Mouse (Mus musculus) testis, adult 2 months (tissue): ENCODE measurements around the gene Fbxl7. TPM values are rescaled to one million over a fixed set of nuclear protein-coding genes. Genes with fewer than 3 reads are reported as not detected.

Source experiments
- H3K27ac ChIP-seq: fragments of 200-500 bp; 2 replicates; pipeline ENCODE4 v1.5.1; 2012; ENCODE audit warnings: low read depth, low read length; ENCODE audit not compliant: control insufficient read depth, insufficient read depth
- H3K27me3 ChIP-seq: fragments of 200-500 bp; 2 replicates; pipeline ENCODE4 v1.6.1; 2012; ENCODE audit warnings: mild to moderate bottlenecking, low read length, moderate library complexity; ENCODE audit not compliant: control insufficient read depth, insufficient read depth
- H3K36me3 ChIP-seq: fragments of 200-500 bp; 2 replicates; pipeline ENCODE4 v1.6.1; 2012; ENCODE audit warnings: mild to moderate bottlenecking, low read length; ENCODE audit not compliant: control insufficient read depth, insufficient read depth
- H3K4me1 ChIP-seq: fragments of 200-500 bp; 2 replicates; pipeline ENCODE4 v1.6.1; 2012; ENCODE audit warnings: low read length; ENCODE audit not compliant: control insufficient read depth, insufficient read depth
- H3K4me3 ChIP-seq: fragments of 200-500 bp; 2 replicates; pipeline ENCODE4 v1.5.1; 2012; ENCODE audit warnings: low read depth, mild to moderate bottlenecking, low read length, moderate library complexity, mixed read lengths; ENCODE audit not compliant: control insufficient read depth
- CTCF ChIP-seq: fragments of 200-500 bp; IDR thresholded peaks from 2 replicates; pipeline ENCODE4 v1.5.1; 2012; ENCODE audit warnings: low read depth, mild to moderate bottlenecking, inconsistent platforms, low read length, moderate library complexity; ENCODE audit not compliant: control insufficient read depth, insufficient read depth, insufficient replicate concordance
- POLR2A ChIP-seq: fragments of 200-500 bp; IDR thresholded peaks from 2 replicates; pipeline ENCODE4 v1.6.1; 2012; ENCODE audit warnings: low read depth, mild to moderate bottlenecking, inconsistent platforms, low read length, moderate library complexity; ENCODE audit not compliant: control insufficient read depth
- polyA plus RNA-seq: library from polyadenylated mRNA; depleted of rRNA; stranded (reverse); fragments of >200 nt; gene quantifications from 2 replicates; pipeline ENCODE4 v1.2.3, GENCODE M21; 2012

The Fbxl7 gene
- polyA plus RNA-seq, 1 experiment: 0.56 TPM

- TF ChIP-seq CTCF: no peak
- no peak for TF ChIP-seq POLR2A
- no peaks in the 10 kb centered on the region for H3K27me3 ChIP-seq
These were observed 33.2 kb downstream of the Fbxl7 start for GRCm38 (mm10) chr15:26862173-26862572.

DNA sequence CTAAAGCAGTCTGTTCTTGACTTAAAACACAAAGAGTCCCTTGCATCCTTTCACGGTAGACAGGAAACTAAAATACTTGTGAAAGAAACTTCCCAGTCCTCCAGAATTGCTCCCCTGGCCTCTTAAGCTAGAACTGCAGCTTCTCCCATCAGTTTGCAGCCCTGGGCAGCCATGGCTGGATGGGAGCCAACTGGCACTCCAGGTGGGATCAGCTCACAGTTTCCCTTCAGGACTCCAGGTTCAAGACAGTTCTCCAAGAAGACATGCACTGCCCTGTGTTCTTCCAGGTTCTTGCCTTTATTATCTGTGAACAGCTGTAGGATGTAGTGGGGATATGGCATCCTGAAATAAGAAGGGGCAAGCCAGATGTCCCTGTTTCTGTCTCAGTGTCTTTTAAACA lies 45.8 kb downstream of the Fbxl7 start:
- no peak overlapping the region for H3K27ac ChIP-seq
- no peaks in the 10 kb centered on the region for H3K4me1 ChIP-seq
- H3K36me3 ChIP-seq: no peaks in the 10 kb centered on the region
- no peak for TF ChIP-seq CTCF
- no peak for TF ChIP-seq POLR2A
- no peaks in the 10 kb centered on the region for H3K27me3 ChIP-seq
- H3K4me3 ChIP-seq: no peak overlapping the region

More at GRCm38 (mm10) chr15:26862173-26862572, 33.2 kb downstream of the Fbxl7 start:
- H3K4me3 ChIP-seq: no peak overlapping the region
- no peaks in the 10 kb centered on the region for H3K4me1 ChIP-seq
- H3K27ac ChIP-seq: no peak overlapping the region
- H3K36me3 ChIP-seq: no peaks in the 10 kb centered on the region

- H3K27me3 ChIP-seq: no peaks in the 10 kb centered on the region
- no peak for TF ChIP-seq POLR2A
- no peak for TF ChIP-seq CTCF
These were observed 53.2 kb downstream of the Fbxl7 start for GRCm38 (mm10) chr15:26842216-26842615.

DNA sequence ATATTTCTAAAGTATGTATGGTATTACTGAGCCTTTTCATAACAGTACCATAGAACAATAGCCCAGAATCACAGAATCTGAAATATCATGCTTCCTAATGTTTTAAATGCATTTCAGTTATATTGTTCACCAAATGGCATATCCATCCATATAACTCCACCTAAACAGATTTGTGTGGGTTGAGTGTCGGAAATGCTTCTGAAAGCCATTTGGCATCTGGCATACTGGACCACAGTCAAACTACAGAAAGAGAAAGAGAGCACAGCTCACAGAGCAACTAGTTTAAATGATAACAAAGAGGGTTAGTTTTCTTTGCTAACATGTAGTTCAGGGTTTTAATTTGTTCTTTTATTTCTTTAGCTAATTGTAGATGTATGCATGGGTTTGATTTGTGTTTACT lies 57.0 kb downstream of the Fbxl7 start:
- no peaks in the 10 kb centered on the region for H3K27me3 ChIP-seq
- no peak for TF ChIP-seq CTCF
- no peak for TF ChIP-seq POLR2A
- no peak overlapping the region for H3K27ac ChIP-seq
- no peaks in the 10 kb centered on the region for H3K4me1 ChIP-seq
- H3K4me3 ChIP-seq: no peak overlapping the region
- H3K36me3 ChIP-seq: no peaks in the 10 kb centered on the region

More at GRCm38 (mm10) chr15:26842216-26842615, 53.2 kb downstream of the Fbxl7 start:
- no peak overlapping the region for H3K27ac ChIP-seq
- H3K4me1 ChIP-seq: no peaks in the 10 kb centered on the region
- H3K4me3 ChIP-seq: no peak overlapping the region
- no peaks in the 10 kb centered on the region for H3K36me3 ChIP-seq

DNA sequence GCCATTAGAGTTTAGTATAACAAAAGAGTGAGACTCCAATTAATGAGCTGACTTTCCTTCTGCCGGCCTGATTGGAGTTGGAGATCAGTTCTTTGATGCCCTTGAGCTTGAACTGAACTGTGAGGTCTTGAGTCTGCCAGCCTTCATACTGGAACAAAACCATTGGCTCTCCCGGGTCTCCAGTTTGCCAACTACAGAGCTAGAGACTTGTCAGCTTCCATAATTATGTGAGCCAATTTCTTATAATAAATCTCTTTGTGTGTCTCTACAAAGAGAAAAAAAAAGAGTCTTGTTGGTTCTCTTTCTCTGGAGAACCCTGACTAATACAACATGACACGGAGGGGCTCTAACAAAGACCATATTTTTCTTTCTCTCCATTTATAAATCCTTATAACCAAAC lies 58.2 kb downstream of the Fbxl7 start:
- Histone ChIP-seq H3K27me3 (no peaks in the 10 kb centered on the region), H3K4me1 (no peaks in the 10 kb centered on the region), H3K36me3 (no peaks in the 10 kb centered on the region), H3K4me3 (no peak overlapping the region), H3K27ac (no peak overlapping the region)
- no peak for TF ChIP-seq CTCF
- TF ChIP-seq POLR2A: no peak

- Histone ChIP-seq H3K27ac (no peak overlapping the region), H3K36me3 (no peaks in the 10 kb centered on the region), H3K27me3 (no peaks in the 10 kb centered on the region), H3K4me1 (no peaks in the 10 kb centered on the region), H3K4me3 (no peak overlapping the region)
- no peak for TF ChIP-seq CTCF
- TF ChIP-seq POLR2A: no peak
These were observed 61.0 kb downstream of the Fbxl7 start for GRCm38 (mm10) chr15:26834415-26834814.

DNA sequence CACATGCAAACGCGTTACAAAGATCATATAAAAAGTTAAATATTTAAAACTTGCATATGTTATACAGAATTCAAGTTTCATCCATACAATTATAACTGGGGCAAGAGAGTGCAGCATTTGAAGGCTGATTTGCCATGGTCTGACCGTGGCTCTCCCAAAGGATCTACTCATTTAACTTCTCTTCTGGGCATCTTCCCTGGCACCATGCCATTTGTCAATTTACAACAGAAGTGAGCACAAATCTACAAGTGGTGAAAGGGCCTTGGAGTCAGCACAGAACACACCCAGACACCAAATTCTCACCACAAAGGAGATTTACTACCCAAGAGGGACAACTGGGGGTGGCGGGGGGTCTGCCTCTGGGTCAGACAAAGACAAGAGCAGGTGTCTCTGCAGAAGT lies 64.2 kb downstream of the Fbxl7 start:
- no peaks in the 10 kb centered on the region for H3K36me3 ChIP-seq
- no peak for TF ChIP-seq CTCF

DNA sequence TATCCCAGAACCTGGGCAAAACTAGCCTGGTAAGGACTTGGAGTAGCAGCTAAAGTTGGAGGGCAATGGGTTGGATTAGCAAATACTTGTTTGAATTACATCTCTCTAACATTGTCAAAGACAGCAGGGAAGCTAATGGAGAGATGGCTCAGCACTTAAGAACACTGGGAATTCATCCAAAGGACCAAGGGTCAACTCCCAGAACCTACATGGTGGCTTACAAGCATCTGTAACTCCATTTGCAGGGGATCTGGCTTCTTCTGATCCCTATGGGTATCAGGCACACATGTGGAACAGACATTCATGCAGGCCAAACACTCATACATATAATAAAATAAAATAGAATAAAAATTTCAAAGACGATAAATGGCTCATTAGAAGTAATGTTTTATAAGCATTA lies 78.4 kb downstream of the Fbxl7 start:
- Histone ChIP-seq H3K27ac (no peak overlapping the region), H3K27me3 (no peaks in the 10 kb centered on the region), H3K36me3 (no peaks in the 10 kb centered on the region), H3K4me1 (no peaks in the 10 kb centered on the region), H3K4me3 (no peak overlapping the region)
- TF ChIP-seq POLR2A: no peak
- no peak for TF ChIP-seq CTCF

More for the DNA sequence above, 64.2 kb downstream of the Fbxl7 start:
- no peak overlapping the region for H3K27ac ChIP-seq
- H3K4me3 ChIP-seq: no peak overlapping the region
- H3K4me1 ChIP-seq: no peaks in the 10 kb centered on the region
- H3K27me3 ChIP-seq: no peaks in the 10 kb centered on the region
